Mouse (Mus musculus): ENCODE measurements around the gene Zfyve21. TPM values are rescaled to one million over a fixed set of nuclear protein-coding genes. Genes with fewer than 3 reads are reported as not detected.

Zfyve21 gene
- polyA plus RNA-seq (2015; fragmentation: Nextera tagmentation; extraction: Ambion mirVana): 65.0 and 81.3 TPM in 2 replicates

GRCm38 (mm10) chr12:111813766-111814617, at the start of gene Zfyve21, which contains the start of gene Xrcc3:
Gene Zfyve21, plus strand, starts transcription at chr12:111814170.
Gene Xrcc3, minus strand, starts transcription at chr12:111813873.

Other genes starting within 250 kb of the Zfyve21 start
- 16.9 and 20.4 TPM in 2 replicates for gene Mark3, start 239.6 kb upstream of the Zfyve21 start, polyA plus RNA-seq (2015; fragmentation: Nextera tagmentation; extraction: Ambion mirVana)
- 59.5 and 79.0 TPM in 2 replicates for gene Ckb, start 141.8 kb upstream of the Zfyve21 start, polyA plus RNA-seq (2015; fragmentation: Nextera tagmentation; extraction: Ambion mirVana)
- 4.3 and 4.4 TPM in 2 replicates for gene Trmt61a, start 136.1 kb upstream of the Zfyve21 start, polyA plus RNA-seq (2015; fragmentation: Nextera tagmentation; extraction: Ambion mirVana)
- 33.8 and 34.6 TPM in 2 replicates for gene Bag5, start 100.9 kb upstream of the Zfyve21 start, polyA plus RNA-seq (2015; fragmentation: Nextera tagmentation; extraction: Ambion mirVana)
- 50.6 and 57.2 TPM in 2 replicates for gene Apopt1, start 100.9 kb upstream of the Zfyve21 start, polyA plus RNA-seq (2015; fragmentation: Nextera tagmentation; extraction: Ambion mirVana)
- gene Klc1, start 55.3 kb upstream of the Zfyve21 start, polyA plus RNA-seq (2015; fragmentation: Nextera tagmentation; extraction: Ambion mirVana): 63.9 and 69.2 TPM in 2 replicates
- gene Xrcc3, start 297 bp upstream of the Zfyve21 start, polyA plus RNA-seq (2015; fragmentation: Nextera tagmentation; extraction: Ambion mirVana): 2.4 and 3.7 TPM in 2 replicates
- gene Ppp1r13b, start 93.9 kb downstream of the Zfyve21 start, polyA plus RNA-seq (2015; fragmentation: Nextera tagmentation; extraction: Ambion mirVana): 4.9 and 6.2 TPM in 2 replicates
- gene Atp5mpl, start 152.8 kb downstream of the Zfyve21 start, polyA plus RNA-seq (2015; fragmentation: Nextera tagmentation; extraction: Ambion mirVana): 1,687 and 2,068 TPM in 2 replicates
- gene Tdrd9, start 157.4 kb downstream of the Zfyve21 start, polyA plus RNA-seq (2015; fragmentation: Nextera tagmentation; extraction: Ambion mirVana): 0.15 and 0.23 TPM in 2 replicates
- not detected in 2 replicates for gene Rd3l, start 167.1 kb downstream of the Zfyve21 start, polyA plus RNA-seq (2015; fragmentation: Nextera tagmentation; extraction: Ambion mirVana)